Mouse (Mus musculus) forebrain, postnatal 0 days (tissue): ENCODE measurements around the gene Immt. TPM values are rescaled to one million over a fixed set of nuclear protein-coding genes. Genes with fewer than 3 reads are reported as not detected.
"Not testable (repeated sequence)": the region's sequence is repeated elsewhere in the genome, so short reads cannot be mapped to it uniquely, and the experiment has no call there.

Source experiments
- ATAC-seq: fragments of 200-750 bp; cut with Nextera tagmentation; 2 replicates; pipeline ENCODE4 v1.8.0; 2017; ENCODE audit warnings: mild to moderate bottlenecking, moderate library complexity
- DNase-seq: peaks from one replicate; pipeline ENCODE4 v3.0.0-alpha.2; 2015
- H3K27ac ChIP-seq: fragments of 300-500 bp; sonication (generic); 2 replicates; pipeline ENCODE4 v1.5.1; 2014; ENCODE audit warnings: low read depth, mild to moderate bottlenecking, antibody characterized with exemption, low read length, moderate library complexity, mixed read lengths
- H3K27me3 ChIP-seq: fragments of 300-500 bp; sonication (generic); 2 replicates; pipeline ENCODE4 v1.6.1; 2014; ENCODE audit warnings: mild to moderate bottlenecking, low read length, mixed read lengths; ENCODE audit not compliant: insufficient read depth
- H3K36me3 ChIP-seq: fragments of 300-500 bp; sonication (generic); 2 replicates; pipeline ENCODE4 v1.6.1; 2014; ENCODE audit warnings: mild to moderate bottlenecking, moderate library complexity; ENCODE audit not compliant: insufficient read depth
- H3K4me1 ChIP-seq: fragments of 300-500 bp; sonication (generic); 2 replicates; pipeline ENCODE4 v1.6.1; 2014; ENCODE audit warnings: antibody characterized with exemption; ENCODE audit not compliant: insufficient read depth
- H3K4me2 ChIP-seq: fragments of 300-500 bp; sonication (generic); 2 replicates; pipeline ENCODE4 v1.6.1; 2014; ENCODE audit warnings: low read depth, mild to moderate bottlenecking, moderate library complexity
- H3K4me3 ChIP-seq: fragments of 300-500 bp; sonication (generic); 2 replicates; pipeline ENCODE4 v1.5.1; 2014; ENCODE audit warnings: low read depth, low read length, mixed read lengths
- H3K9ac ChIP-seq: fragments of 300-500 bp; sonication (generic); 2 replicates; pipeline ENCODE4 v1.6.1; 2014; ENCODE audit warnings: mild to moderate bottlenecking
- H3K9me3 ChIP-seq: fragments of 300-500 bp; sonication (generic); 2 replicates; pipeline ENCODE4 v1.6.1; 2016; ENCODE audit warnings: low read length
- CTCF ChIP-seq: sonication (generic); IDR thresholded peaks from 2 replicates; pipeline ENCODE4 v1.5.1; 2016; ENCODE audit warnings: antibody characterized with exemption, control low read depth, low read depth
- WGBS: fragments of 180-500 bp; shearing (Covaris S2); extraction: QIAGEN DNeasy Blood & Tissue Kit; methylation state at CpG from one replicate; pipeline ENCODE4 v1.1.7; 2014; 5-methylcytosine and 5-hydroxymethylcytosine counted together
- polyA plus RNA-seq: library from polyadenylated mRNA; unstranded; fragments of >200 nt; fragmentation: Nextera tagmentation; extraction: Ambion mirVana; gene quantifications from 2 replicates; pipeline ENCODE4 v1.2.1, GENCODE M21; 2015
- total RNA-seq: library from RNA; depleted of rRNA; stranded (reverse); fragments of >200 nt; gene quantifications from 2 replicates; pipeline ENCODE4 v1.2.3, GENCODE M21; 2014

Immt gene
- total and polyA plus RNA-seq, 2 experiments from 2014 or later = 120 to 142 TPM

- Histone ChIP-seq H3K4me3 (peak overlapping the region; percentile 67), H3K27me3 (no peaks in the 10 kb centered on the region), H3K27ac (no peak overlapping the region), H3K4me1 (peaks cover 3% of the 10 kb centered on the region; the same call in 1 of the 2 replicates), H3K36me3 (peaks cover 23% of the 10 kb centered on the region), H3K9me3 (no peaks in the 10 kb centered on the region), H3K4me2 (peak overlapping the region; percentile 55), H3K9ac (peak overlapping the region; percentile 59)
- no peak for ATAC-seq
- DNase-seq = no peak
- no peak for TF ChIP-seq CTCF
- 10% methylated on average over 4 of the region's 4 CpGs for WGBS
Observed at GRCm38 (mm10) chr6:71907702-71908235, 76.6 kb downstream of the Immt start.

- Histone ChIP-seq H3K9me3 (no peaks in the 10 kb centered on the region), H3K4me1 (peaks cover 3% of the 10 kb centered on the region; the same call in 1 of the 2 replicates), H3K4me3 (peak within 1 kb of the TSS; percentile 67), H3K27me3 (no peaks in the 10 kb centered on the region), H3K27ac (peak within 1 kb of the TSS; percentile 64), H3K36me3 (peaks cover 19% of the 10 kb centered on the region), H3K9ac (peak within 1 kb of the TSS; percentile 59), H3K4me2 (peak within 1 kb of the TSS; percentile 55)
- peak; percentile 15; the same call in 1 of the 2 replicates for TF ChIP-seq CTCF
- ATAC-seq = peak; percentile 95
- DNase-seq = peak; percentile 98
- WGBS = under 1% methylated on average over 58 of the region's 58 CpGs
Observed at GRCm38 (mm10) chr6:71908481-71909381, 77.6 kb downstream of the Immt start, which contains the start of the genes Ptcd3 and Polr1a. Gene Ptcd3 (minus strand): TSS chr6:71908750. Gene Polr1a (plus strand): TSS chr6:71909053.

GRCm38 (mm10) chr6:71909384-71909783 is 78.3 kb downstream of the Immt start:
- Histone ChIP-seq H3K4me3 (peak overlapping the region; percentile 67), H3K4me1 (peaks cover 3% of the 10 kb centered on the region; the same call in 1 of the 2 replicates), H3K9ac (peak overlapping the region; percentile 59; the same call in 1 of the 2 replicates), H3K9me3 (no peaks in the 10 kb centered on the region), H3K36me3 (peaks cover 19% of the 10 kb centered on the region), H3K4me2 (peak overlapping the region; percentile 55), H3K27ac (no peak overlapping the region), H3K27me3 (no peaks in the 10 kb centered on the region)
- no peak for DNase-seq
- ATAC-seq = peak; percentile 1; the same call in 1 of the 2 replicates
- no peak for TF ChIP-seq CTCF
- WGBS = 28% methylated on average over 10 of the region's 10 CpGs

- WGBS = 75% methylated on average over 6 of the region's 6 CpGs
- no peak overlapping the region; the same call in 1 of the 2 replicates for H3K4me3 ChIP-seq
- H3K27me3 ChIP-seq = no peaks in the 10 kb centered on the region
- H3K9me3 ChIP-seq = no peaks in the 10 kb centered on the region
- H3K9ac ChIP-seq = no peak overlapping the region
- H3K27ac ChIP-seq = no peak overlapping the region
- no peak for ATAC-seq
- H3K4me1 ChIP-seq = peaks cover 3% of the 10 kb centered on the region; the same call in 1 of the 2 replicates
- TF ChIP-seq CTCF = peak; percentile 9; the same call in 1 of the 2 replicates
- peak overlapping the region; percentile 55 for H3K4me2 ChIP-seq
- H3K36me3 ChIP-seq = peaks cover 19% of the 10 kb centered on the region
- no peak for DNase-seq
Observed at GRCm38 (mm10) chr6:71909840-71910239, 78.7 kb downstream of the Immt start.

- H3K4me2 ChIP-seq = no peak overlapping the region
- peaks cover 28% of the 10 kb centered on the region for H3K36me3 ChIP-seq
- DNase-seq (no peak), ATAC-seq (no peak)
- no peak for TF ChIP-seq CTCF
- no peak overlapping the region for H3K9ac ChIP-seq
- H3K27me3 ChIP-seq = no peaks in the 10 kb centered on the region
- H3K4me1 ChIP-seq = peaks cover 3% of the 10 kb centered on the region; the same call in 1 of the 2 replicates
- no peaks in the 10 kb centered on the region for H3K9me3 ChIP-seq
- H3K4me3 ChIP-seq = no peak overlapping the region
- WGBS = 90% methylated on average over 5 of the region's 5 CpGs
- H3K27ac ChIP-seq = no peak overlapping the region
Observed at GRCm38 (mm10) chr6:71911686-71912450, 80.7 kb downstream of the Immt start.

DNA sequence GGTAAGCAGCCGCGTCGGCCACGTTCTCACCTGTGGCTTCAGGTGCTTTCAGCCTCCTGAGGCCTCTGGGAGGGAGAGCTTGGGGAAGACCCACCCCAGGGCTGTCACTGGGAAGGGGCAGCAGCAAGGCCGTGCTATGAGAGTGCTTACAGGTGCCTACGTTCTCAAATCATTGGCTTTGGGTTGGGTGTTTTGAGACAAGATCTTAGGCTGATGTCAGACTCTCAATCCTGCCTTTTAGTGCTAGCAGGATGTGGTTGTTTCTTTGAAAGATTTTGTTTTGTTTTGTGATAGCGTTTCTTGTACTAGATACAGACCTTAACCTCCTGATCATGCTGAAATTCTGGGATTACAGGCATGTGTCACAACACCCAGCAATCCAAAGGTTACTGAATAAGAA is 89.6 kb downstream of the Immt start:
- Histone ChIP-seq H3K36me3 (peaks cover 76% of the 10 kb centered on the region), H3K4me2 (no peak overlapping the region), H3K4me1 (no peaks in the 10 kb centered on the region), H3K27me3 (no peaks in the 10 kb centered on the region), H3K9ac (no peak overlapping the region), H3K27ac (no peak overlapping the region), H3K9me3 (no peaks in the 10 kb centered on the region), H3K4me3 (no peak overlapping the region)
- ATAC-seq (no peak), DNase-seq (no peak)
- 95% methylated on average over 7 of the region's 7 CpGs for WGBS
- no peak for TF ChIP-seq CTCF

DNA sequence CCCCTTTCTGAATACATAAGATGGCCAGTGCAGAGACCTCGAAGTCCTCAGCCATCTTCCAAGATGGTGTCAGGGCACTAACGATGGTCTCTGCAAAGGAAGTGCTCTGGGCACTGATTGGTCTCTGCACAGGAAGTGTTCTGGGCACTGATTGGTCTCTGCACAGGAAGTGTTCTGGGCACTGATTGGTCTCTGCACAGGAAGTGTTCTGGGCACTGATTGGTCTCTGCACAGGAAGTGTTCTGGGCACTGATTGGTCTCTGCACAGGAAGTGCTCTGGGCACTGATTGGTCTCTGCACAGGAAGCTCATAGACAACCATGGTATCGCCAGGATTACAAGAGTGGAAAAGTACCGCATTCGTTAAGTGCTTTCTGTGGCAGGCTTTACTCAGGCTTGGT is 94.1 kb downstream of the Immt start:
- not testable (repeated sequence) for H3K27ac ChIP-seq, H3K9me3 ChIP-seq, H3K4me3 ChIP-seq, H3K27me3 ChIP-seq, DNase-seq, ATAC-seq, H3K9ac ChIP-seq, H3K4me1 ChIP-seq, H3K4me2 ChIP-seq
- WGBS = 93% methylated on average over 5 of the region's 5 CpGs
- peaks cover 64% of the 10 kb centered on the region for H3K36me3 ChIP-seq
